ENCODE assay signal across 18 mouse cellular contexts in genomic region chr10:59150938-59151657, GRCm38 (mm10).
A peak's percentile ranks its signal among the peaks of the same experiment; 100 is the strongest.
DNase-seq lines count a peak whose midpoint lies in the region; ATAC-seq lines count a peak whose summit lies in the region.
"Had no signal": no experiment of that assay in that cellular context is flagged by ENCODE, and none has a peak within 500 bp of the region (broad histone marks: within the 10 kb centered on the region; RNA-seq: fewer than 3 reads in every experiment).

No protein-coding gene starts in this region.

- H3K9me3 ChIP-seq in limb, embryonic 11.5 days (ENCODE audit: control insufficient read depth, low read length) = no peaks in the 10 kb centered on the region
- H3K9me3 ChIP-seq in limb, embryonic 10.5 days (replicated peaks) = no peaks in the 10 kb centered on the region
- H3K9me3 ChIP-seq: G1E had no signal

- H3K4me3 ChIP-seq in limb, embryonic 11.5 days (ENCODE audit: low read depth, low read length) = no peak overlapping the region
- no peak overlapping the region for H3K4me3 ChIP-seq in limb, embryonic 10.5 days
- H3K4me3 ChIP-seq: erythroblast, embryonic 14.5 days; forebrain, embryonic 10.5 days; forebrain, embryonic 12.5 days had no signal

- H3K4me1 ChIP-seq in limb, embryonic 11.5 days (ENCODE audit: control insufficient read depth, insufficient read depth, low read length) = no peaks in the 10 kb centered on the region
- H3K4me1 ChIP-seq in limb, embryonic 10.5 days = no peaks in the 10 kb centered on the region; the same call in 1 of the 2 replicates
- H3K4me1 ChIP-seq: forebrain, embryonic 12.5 days had no signal

- ATAC-seq in limb, embryonic 11.5 days (ENCODE audit: insufficient number of reproducible peaks, low FRiP score, low TSS enrichment, low read depth) = peak; percentile 39; the same call in 1 of the 2 replicates
- ATAC-seq in erythroblast, adult 5-6 weeks (replicated peaks; ENCODE audit: low FRiP score, poor library complexity, severe bottlenecking) = no peak
- ATAC-seq: activated CD4-positive, CD25-positive, alpha-beta regulatory T cell, adult 4 months; Patski had no signal

- no peaks in the 10 kb centered on the region for H3K27me3 ChIP-seq in limb, embryonic 11.5 days (ENCODE audit: control insufficient read depth, insufficient read depth, low read length)
- H3K27me3 ChIP-seq in limb, embryonic 10.5 days (ENCODE audit: low read depth, poor library complexity, severe bottlenecking) = 0 out of 2 replicates have a peak, but pooled peaks cover 6% of the 10 kb centered on the region
- H3K27me3 ChIP-seq: Patski had no signal

- 87% methylated on average over 10 of the region's 10 CpGs for WGBS in limb, embryonic 11.5 days
- 84% methylated on average over 10 of the region's 10 CpGs for WGBS in limb, embryonic 10.5 days

- peak; percentile 71 for DNase-seq in heart, adult 11 months
- no peak for DNase-seq in heart, adult 9 months (ENCODE audit: low spot score in 2 of 2)
- DNase-seq in limb, embryonic 11.5 days (ENCODE audit: low spot score) = no peak
- DNase-seq in limb, embryonic 10.5 days (ENCODE audit: low spot score) = no peak
- peak; percentile 10 for DNase-seq in ES-CJ7 (ENCODE audit: low read depth, low spot score)
- DNase-seq: adrenal gland, adult 8-10 months; adrenal gland, postnatal 14 days; adrenal gland, postnatal 36 days; cerebellum, adult 2 months; cerebellum, adult 9-10 months; cerebellum, postnatal 25 days had no signal

- H3K9ac ChIP-seq in limb, embryonic 11.5 days (ENCODE audit: low read length) = no peak overlapping the region
- H3K9ac ChIP-seq: forebrain, embryonic 12.5 days had no signal

- H3K36me3 ChIP-seq in limb, embryonic 11.5 days (ENCODE audit: control insufficient read depth, insufficient read depth, low read length) = no peaks in the 10 kb centered on the region
- H3K36me3 ChIP-seq in limb, embryonic 10.5 days = no peaks in the 10 kb centered on the region
- H3K36me3 ChIP-seq: forebrain, embryonic 10.5 days; forebrain, embryonic 12.5 days; G1E had no signal

- H3K4me2 ChIP-seq in limb, embryonic 11.5 days (ENCODE audit: low read depth, severe bottlenecking) = no peak overlapping the region
- H3K4me2 ChIP-seq: forebrain, embryonic 12.5 days had no signal

- no peak overlapping the region for H3K27ac ChIP-seq in limb, embryonic 11.5 days (replicated peaks; ENCODE audit: low read depth, low read length)
- H3K27ac ChIP-seq in limb, embryonic 10.5 days = no peak overlapping the region
- H3K27ac ChIP-seq: forebrain, embryonic 12.5 days had no signal

Comparison
In these comparisons a context has a peak if more than half of its experiments do, and no peak if none do; other contexts are left out.
1. DNase-seq: peak in heart, adult 11 months (single experiment) and ES-CJ7 (single experiment); none in heart, adult 9 months (0 of 2), limb, embryonic 11.5 days (single experiment) and limb, embryonic 10.5 days (single experiment).